Mouse (Mus musculus): ENCODE measurements at regions not wholly inside any gene's neighbourhood (a gene's known extent, or its start where the extent isn't known, plus 50 kb on each side); places are given as distances from the start of the nearest gene placed in this dataset.

GRCm38 (mm10) chr3:146340316-146341055, 64.0 kb upstream of the Ssx2ip start:
- TF ChIP-seq CTCF (IDR thresholded peaks at IDR 0.05; ENCODE audit: borderline replicate concordance, insufficient read depth, low read length) (no peak), POLR2A (IDR thresholded peaks at IDR 0.05; ENCODE audit: low read depth, low read length) (no peak)

All from embryonic fibroblast, embryonic 13.5 days (primary cell).